Comparison of ENCODE assay signal across 11 mouse cellular contexts in the genomic region with DNA sequence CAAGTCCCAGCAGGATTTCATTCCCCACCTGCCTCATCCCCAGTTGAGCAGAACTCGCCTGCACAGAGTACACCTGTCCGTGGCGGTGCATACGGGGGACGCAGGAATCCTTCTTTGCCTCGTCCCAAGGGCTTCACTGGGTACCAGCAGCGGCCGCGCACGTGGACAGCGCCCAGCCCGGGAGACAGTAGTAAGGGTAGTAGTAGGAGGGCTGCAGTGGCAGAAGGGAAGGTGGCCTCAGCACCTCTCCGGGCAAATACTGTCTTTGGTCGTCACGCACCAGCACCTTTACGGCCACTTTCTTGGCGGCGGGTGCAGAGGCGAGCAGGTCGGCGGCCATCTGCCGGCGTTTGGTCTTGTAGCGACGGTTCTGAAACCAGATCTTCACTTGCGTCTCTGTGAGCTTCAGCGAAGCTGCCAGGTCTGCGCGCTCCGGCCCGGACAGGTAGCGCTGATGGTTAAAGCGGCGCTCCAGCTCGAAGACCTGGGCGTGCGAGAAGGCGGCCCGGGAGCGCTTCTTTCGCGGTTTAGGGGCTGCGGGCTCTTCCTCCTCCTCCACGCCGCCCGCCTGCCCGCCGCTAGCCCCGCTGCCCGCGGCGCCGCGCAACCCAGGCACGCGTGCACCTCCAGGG. TPM values are rescaled to one million over a fixed set of nuclear protein-coding genes. Genes with fewer than 3 reads are reported as not detected.
DNase-seq lines count a peak whose midpoint lies in the region; ATAC-seq and TF ChIP-seq lines count a peak whose summit lies in the region.
"Had no signal": no experiment of that assay in that cellular context is flagged by ENCODE, and none has a peak within 500 bp of the region (broad histone marks: within the 10 kb centered on the region; RNA-seq: fewer than 3 reads in every experiment).

No protein-coding gene starts in this region.

- no peak for TF ChIP-seq POLR2A in heart, adult 2 months (IDR thresholded peaks at IDR 0.05; ENCODE audit: insufficient read depth, low read depth, low read length)

- peak overlapping the region; percentile 43 for H3K4me2 ChIP-seq in heart, embryonic 13.5 days
- H3K4me2 ChIP-seq in intestine, embryonic 14.5 days (ENCODE audit: low read length) = peak overlapping the region; percentile 62
- H3K4me2 ChIP-seq in midbrain, embryonic 13.5 days (replicated peaks) = peak overlapping the region; percentile 6; the same call in 1 of the 2 replicates

- no peak for ATAC-seq in heart, embryonic 13.5 days (ENCODE audit: extremely low read depth, insufficient number of reproducible peaks, low FRiP score, low TSS enrichment)
- peak; percentile 15; the same call in 1 of the 2 replicates for ATAC-seq in common myeloid progenitor, adult 5-6 weeks (replicated peaks; ENCODE audit: low read depth, poor library complexity, severe bottlenecking)
- no peak for ATAC-seq in intestine, embryonic 14.5 days (replicated peaks; ENCODE audit: low FRiP score, low TSS enrichment, low read depth)
- no peak for ATAC-seq in midbrain, embryonic 13.5 days

- no peak overlapping the region for H3K27ac ChIP-seq in heart, embryonic 13.5 days (replicated peaks)
- H3K27ac ChIP-seq in heart, adult 2 months = no peak overlapping the region
- no peak overlapping the region for H3K27ac ChIP-seq in intestine, embryonic 14.5 days (ENCODE audit: low read depth)
- H3K27ac ChIP-seq in midbrain, embryonic 13.5 days = no peak overlapping the region
- H3K27ac ChIP-seq: macrophage had no signal

- no peak for DNase-seq in heart, adult 2 months
- DNase-seq in intestine, embryonic 14.5 days (ENCODE audit: low spot score) = peak; percentile 66
- DNase-seq in layer of hippocampus, adult 9-11 months = no peak
- DNase-seq in layer of hippocampus, postnatal 10 days (ENCODE audit: low spot score in 2 of 2) = no peak
- no peak for DNase-seq in MN1 (ENCODE audit: low spot score)
- DNase-seq: thymus, adult 2 months had no signal

- no peak overlapping the region for H3K9ac ChIP-seq in heart, embryonic 13.5 days
- H3K9ac ChIP-seq in heart, adult 2 months (ENCODE audit: low read depth, low read length) = no peak overlapping the region
- H3K9ac ChIP-seq in intestine, embryonic 14.5 days (ENCODE audit: low read length) = peak overlapping the region; percentile 65; the same call in 1 of the 2 replicates
- no peak overlapping the region for H3K9ac ChIP-seq in midbrain, embryonic 13.5 days (replicated peaks)

- no peaks in the 10 kb centered on the region for H3K79me2 ChIP-seq in heart, adult 2 months (replicated peaks; ENCODE audit: control insufficient read depth, insufficient read depth, low read length)

- H3K4me3 ChIP-seq in heart, embryonic 13.5 days = peak overlapping the region; percentile 30
- no peak overlapping the region for H3K4me3 ChIP-seq in heart, adult 2 months
- peak overlapping the region; percentile 57 for H3K4me3 ChIP-seq in intestine, embryonic 14.5 days (ENCODE audit: low read depth, low read length)
- peak overlapping the region; percentile 13; the same call in 1 of the 2 replicates for H3K4me3 ChIP-seq in midbrain, embryonic 13.5 days (replicated peaks)

- intact Hi-C loops in heart, adult 2 months (cut with DNase I) = no loop called here

- peaks cover 97% of the 10 kb centered on the region for H3K27me3 ChIP-seq in heart, embryonic 13.5 days (replicated peaks)
- peaks cover 24% of the 10 kb centered on the region for H3K27me3 ChIP-seq in heart, adult 2 months (ENCODE audit: control insufficient read depth, insufficient read depth, low read length)
- peaks cover 89% of the 10 kb centered on the region for H3K27me3 ChIP-seq in intestine, embryonic 14.5 days (replicated peaks; ENCODE audit: control insufficient read depth, insufficient read depth, low read length)
- peaks cover 97% of the 10 kb centered on the region for H3K27me3 ChIP-seq in midbrain, embryonic 13.5 days

- WGBS in heart, embryonic 13.5 days = under 1% methylated on average over 54 of the region's 56 CpGs
- WGBS in heart, adult 2 months = 1% methylated on average over 56 of the region's 56 CpGs
- 3% methylated on average over 56 of the region's 56 CpGs for WGBS in intestine, embryonic 14.5 days
- WGBS in midbrain, embryonic 13.5 days = under 1% methylated on average over 51 of the region's 56 CpGs

- H3K9me3 ChIP-seq in heart, embryonic 13.5 days = no peaks in the 10 kb centered on the region
- no peaks in the 10 kb centered on the region for H3K9me3 ChIP-seq in intestine, embryonic 14.5 days (ENCODE audit: control insufficient read depth, low read length)
- H3K9me3 ChIP-seq in midbrain, embryonic 13.5 days = no peaks in the 10 kb centered on the region

- no peak for TF ChIP-seq CTCF in heart, adult 2 months (IDR thresholded peaks at IDR 0.05)

- TF ChIP-seq EP300 in heart, adult 2 months (IDR thresholded peaks at IDR 0.05; ENCODE audit: insufficient read depth, low read depth, low read length) = no peak

- H3K36me3 ChIP-seq in heart, embryonic 13.5 days = no peaks in the 10 kb centered on the region
- no peaks in the 10 kb centered on the region for H3K36me3 ChIP-seq in heart, adult 2 months (ENCODE audit: control insufficient read depth, insufficient read depth, low read length)
- no peaks in the 10 kb centered on the region for H3K36me3 ChIP-seq in intestine, embryonic 14.5 days (ENCODE audit: control insufficient read depth, insufficient read depth, low read length)
- H3K36me3 ChIP-seq in midbrain, embryonic 13.5 days = no peaks in the 10 kb centered on the region

- peaks cover 24% of the 10 kb centered on the region for H3K4me1 ChIP-seq in heart, embryonic 13.5 days
- H3K4me1 ChIP-seq in heart, adult 2 months (ENCODE audit: control insufficient read depth, insufficient read depth, low read length) = no peaks in the 10 kb centered on the region
- 0 out of 2 replicates have a peak, but pooled peaks cover 7% of the 10 kb centered on the region for H3K4me1 ChIP-seq in intestine, embryonic 14.5 days (replicated peaks; ENCODE audit: control insufficient read depth, insufficient read depth, low read length)
- peaks cover 28% of the 10 kb centered on the region for H3K4me1 ChIP-seq in midbrain, embryonic 13.5 days (replicated peaks)

RNA-seq across cellular contexts. Expression of a gene that starts 2.7 kb away (rescaled TPM):
- 0.08 and 0.19 TPM in 2 replicates for polyA plus RNA-seq in heart, embryonic 13.5 days (2015; fragmentation: Nextera tagmentation; extraction: Ambion mirVana)
- not detected for total RNA-seq in heart, adult 2 months (2021)
- 0.06 TPM in 1 of 2 replicates, not detected in the other for polyA plus RNA-seq in heart, adult 2 months (2012; rRNA removed)
- total RNA-seq in common myeloid progenitor, adult 5-6 weeks (2017) = not detected in 2 replicates
- 2.8 and 3.2 TPM in 2 replicates for polyA plus RNA-seq in intestine, embryonic 14.5 days (2014; fragmentation: Nextera tagmentation; extraction: Ambion mirVana)
- polyA plus RNA-seq in midbrain, embryonic 13.5 days (2015; fragmentation: Nextera tagmentation; extraction: Ambion mirVana) = not detected in 2 replicates
- not detected for total RNA-seq in layer of hippocampus, postnatal 10 days (2021)
- polyA plus RNA-seq: cortical plate, adult 2 months; macrophage; thymus, adult 2 months had no signal

RNA-seq across cellular contexts. Expression of a gene that starts 53.7 kb away (rescaled TPM):
- 36.0 and 42.5 TPM in 2 replicates for polyA plus RNA-seq in heart, embryonic 13.5 days (2015; fragmentation: Nextera tagmentation; extraction: Ambion mirVana)
- 100 to 1,000 TPM in 1 of 2 experiments, 10 to 100 TPM in 1; 91.2 to 102 TPM for total RNA-seq in heart, adult 2 months (2021)
- 46.4 and 70.5 TPM in 2 replicates for polyA plus RNA-seq in heart, adult 2 months (2012; rRNA removed)
- total RNA-seq in common myeloid progenitor, adult 5-6 weeks (2017) = 25.7 and 34.8 TPM in 2 replicates
- polyA plus RNA-seq in intestine, embryonic 14.5 days (2014; fragmentation: Nextera tagmentation; extraction: Ambion mirVana) = 65.9 and 66.5 TPM in 2 replicates
- 80.3 and 83.8 TPM in 2 replicates for polyA plus RNA-seq in midbrain, embryonic 13.5 days (2015; fragmentation: Nextera tagmentation; extraction: Ambion mirVana)
- total RNA-seq in layer of hippocampus, postnatal 10 days (2021) = 10 to 100 TPM; 55.6 to 56.4 TPM

Comparison
In these comparisons a context has a peak if more than half of its experiments do, and no peak if none do; other contexts are left out.
1. H3K4me2 ChIP-seq: peak in every context shown above with its lines; median percentile 62 in intestine, embryonic 14.5 days; 43 in heart, embryonic 13.5 days; 6 in midbrain, embryonic 13.5 days.